Mouse (Mus musculus): ENCODE results near the gene Lnx2.

Gene Lnx2

GRCm38 (mm10) chr5:146968695-146969393, 107.5 kb downstream of the Lnx2 start:
- ATAC-seq (ENCODE audit: low TSS enrichment) = no peak

Data from frontal cortex, adult (tissue).